Mouse (Mus musculus) cerebellum, postnatal 25 days (tissue): ENCODE results near the gene Spem2.
A peak's percentile ranks its signal among the peaks of the same experiment; 100 is the strongest.
"Not testable (repeated sequence)": the region's sequence is repeated elsewhere in the genome, so short reads cannot be mapped to it uniquely, and the experiment has no call there.

ENCODE experiments used
- DNase-seq, 2 experiments: peaks; one replicate each; pipeline ENCODE4 v3.0.0; 2021; ENCODE audit warnings: mixed read lengths in 2 of 2

The Spem2 gene

DNA sequence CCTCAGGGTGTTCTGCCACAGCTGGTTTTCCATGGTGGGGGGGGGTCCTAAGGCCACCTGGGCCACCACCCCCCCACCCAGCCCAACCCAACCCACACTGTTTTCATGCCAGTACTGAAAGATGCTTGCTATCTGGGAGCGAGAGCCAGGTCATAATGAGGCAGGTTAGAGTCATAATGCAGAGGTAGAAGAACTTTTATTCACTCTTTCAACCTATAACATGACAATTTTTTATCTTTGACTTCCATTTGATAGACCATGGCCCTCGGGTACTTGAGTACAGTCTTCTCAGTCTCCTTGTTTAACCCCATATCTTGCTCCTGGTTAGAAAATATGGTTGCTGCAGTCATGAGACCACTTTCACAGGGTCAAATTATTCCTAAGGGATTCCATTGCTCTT is at the start of gene Spem2:
Gene Spem2 (minus strand): TSS at position 101 of the 400 bp plus-strand sequence.
- no peak for DNase-seq

DNA sequence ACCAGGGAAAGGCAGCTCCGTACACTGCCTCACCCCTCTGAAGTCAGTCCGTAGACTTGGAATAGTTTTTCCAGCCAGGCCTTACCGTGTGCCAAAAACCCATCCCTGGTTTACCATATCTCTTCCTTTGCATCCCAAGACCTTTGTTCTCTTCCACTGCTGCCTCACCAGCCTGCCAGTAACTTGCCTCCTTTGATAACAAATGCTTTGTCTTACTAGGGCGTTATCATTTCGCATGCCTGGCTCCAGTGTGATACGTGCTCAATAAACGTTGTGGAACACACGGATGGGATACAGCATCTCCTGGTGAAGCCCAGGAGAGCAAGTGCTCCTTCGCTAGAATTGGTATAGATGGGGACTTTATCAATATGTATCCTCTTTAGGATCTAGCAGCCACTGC is 49.1 kb upstream of the Spem2 start:
- no peak for DNase-seq

- DNase-seq = no peak
These were observed 47.3 kb upstream of the Spem2 start for GRCm38 (mm10) chr11:69865561-69865960.

- no peak for DNase-seq
These were observed 46.0 kb upstream of the Spem2 start for GRCm38 (mm10) chr11:69864138-69864860.

GRCm38 (mm10) chr11:69863729-69864128 is 45.5 kb upstream of the Spem2 start:
- not testable (repeated sequence) for DNase-seq

- DNase-seq = no peak
These were observed 40.1 kb upstream of the Spem2 start, which contains the start of gene Tnk1 for GRCm38 (mm10) chr11:69858113-69858998. Tnk1 (minus strand) TSS chr11:69858730.

- DNase-seq = peak; percentile 56 to 74
These were observed 37.1 kb upstream of the Spem2 start for GRCm38 (mm10) chr11:69855347-69855746.

DNA sequence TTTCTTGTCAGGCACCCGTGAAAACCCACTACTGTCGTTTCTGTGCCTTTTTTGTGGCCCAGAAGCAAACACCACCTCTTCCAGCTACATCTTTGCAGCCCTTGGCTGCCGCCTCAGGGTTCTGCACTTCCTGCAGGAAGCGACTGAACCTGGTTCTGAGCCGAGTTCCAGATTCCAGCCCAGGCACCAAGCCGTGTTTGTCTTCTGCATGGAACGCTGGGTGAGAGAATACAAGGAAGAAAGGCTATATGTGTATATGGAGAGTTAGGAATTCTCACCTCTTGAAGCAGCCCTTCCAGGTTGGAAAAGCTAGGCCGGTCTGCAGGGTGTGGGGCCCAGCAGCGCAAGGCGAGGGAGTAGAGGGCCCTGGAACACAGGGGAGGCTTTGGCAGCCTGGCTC is 36.4 kb upstream of the Spem2 start:
- no peak for DNase-seq

GRCm38 (mm10) chr11:69853994-69854393 is 35.7 kb upstream of the Spem2 start:
- DNase-seq = peak in 1 of 2 experiments; percentile 15

DNA sequence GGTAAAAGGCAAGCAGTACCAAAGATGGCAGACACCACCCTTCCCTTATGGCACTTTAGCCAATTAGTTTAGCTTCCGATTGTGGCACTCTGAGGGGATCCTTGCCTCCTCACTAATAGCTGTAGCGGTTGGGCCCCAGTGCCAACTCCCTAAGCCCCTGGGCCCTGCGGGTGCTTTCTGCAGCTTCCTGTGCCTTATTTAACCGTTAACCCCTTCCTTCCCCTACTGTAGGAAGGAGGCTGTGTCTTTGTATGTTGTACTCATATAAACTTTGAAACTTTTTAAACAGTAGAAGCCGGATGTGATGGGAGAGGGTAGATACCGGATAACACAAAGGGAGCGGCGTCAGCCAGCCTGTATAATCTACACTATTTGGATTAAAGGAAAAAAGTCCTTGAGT is 32.5 kb upstream of the Spem2 start:
- no peak for DNase-seq

GRCm38 (mm10) chr11:69849884-69850283 is 31.6 kb upstream of the Spem2 start:
- no peak for DNase-seq

GRCm38 (mm10) chr11:69849128-69849527 is 30.9 kb upstream of the Spem2 start:
- DNase-seq = no peak

- DNase-seq = peak; percentile 75 to 83
These were observed 29.8 kb upstream of the Spem2 start for GRCm38 (mm10) chr11:69848021-69848420.

DNA sequence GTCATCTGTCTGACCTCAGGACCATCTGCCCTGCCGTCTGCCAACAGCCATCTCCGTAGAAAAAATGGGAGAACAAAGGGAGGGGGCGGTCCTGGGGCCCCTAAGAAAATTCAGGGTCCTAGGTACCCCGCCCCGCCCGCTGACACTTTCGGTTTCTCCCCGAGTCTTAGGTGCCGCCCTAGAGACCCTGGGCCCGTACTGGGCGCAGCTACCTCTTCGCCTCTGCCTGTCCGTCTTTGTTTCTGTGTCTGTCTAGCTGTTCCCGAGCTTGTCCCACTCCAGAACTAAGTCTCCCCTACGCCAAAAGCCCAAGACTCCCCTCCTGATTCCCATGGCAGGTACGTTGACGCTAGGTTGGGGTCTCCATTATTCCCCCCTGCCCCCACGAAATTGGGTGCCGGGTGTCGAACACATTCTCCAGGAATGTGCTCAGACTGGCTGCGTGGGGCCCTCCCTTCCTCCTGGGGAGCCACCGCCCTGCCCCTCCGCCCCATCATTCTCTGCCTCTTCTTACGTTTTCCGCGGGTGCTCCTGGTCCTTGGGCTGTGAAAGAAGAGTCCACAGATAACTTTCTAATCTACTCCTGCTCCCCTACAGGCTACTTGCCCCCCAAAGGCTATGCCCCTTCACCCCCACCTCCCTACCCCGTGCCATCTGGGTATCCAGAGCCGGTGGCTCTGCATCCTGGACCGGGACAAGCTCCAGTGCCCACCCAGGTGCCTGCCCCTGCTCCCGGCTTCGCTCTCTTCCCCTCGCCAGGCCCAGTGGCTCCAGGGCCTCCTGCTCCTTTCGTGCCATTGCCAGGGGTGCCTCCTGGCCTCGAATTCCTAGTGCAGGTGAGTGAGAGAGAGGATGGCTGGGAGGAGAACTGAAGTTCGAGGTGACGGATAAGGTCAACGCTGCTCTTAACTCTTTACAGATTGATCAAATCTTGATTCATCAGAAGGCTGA is 28.7 kb upstream of the Spem2 start:
- no peak for DNase-seq

DNA sequence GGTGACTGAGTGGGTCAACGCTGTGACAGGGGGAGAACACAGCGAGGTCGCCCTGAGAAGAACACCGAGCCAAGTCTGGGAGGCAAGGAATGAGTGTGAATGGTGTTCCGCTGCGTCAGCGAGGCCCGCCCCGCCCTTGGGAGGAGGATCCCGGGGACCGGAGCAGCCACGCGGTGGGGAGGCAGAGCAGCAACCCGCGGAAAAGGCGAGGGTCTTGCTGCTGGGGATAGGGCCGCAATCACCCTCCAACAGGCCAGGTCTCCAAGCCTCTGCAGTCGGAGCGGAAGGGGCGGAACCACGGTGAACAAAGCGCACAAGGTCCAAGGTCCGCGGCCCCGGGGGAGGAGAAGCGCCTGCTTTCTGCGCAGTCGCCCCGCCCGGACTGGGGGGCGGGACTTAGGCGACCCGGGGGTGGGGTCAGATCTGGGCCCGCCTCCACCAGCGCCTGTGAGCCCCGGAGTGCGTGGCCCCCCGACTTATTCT is 28.0 kb upstream of the Spem2 start, which contains the start of gene Plscr3:
Gene Plscr3 (plus strand): TSS at position 179 of the 483 bp plus-strand sequence.
- DNase-seq = peak; percentile 92 to 95

GRCm38 (mm10) chr11:69838714-69839104 is 20.4 kb upstream of the Spem2 start:
- DNase-seq = no peak

DNA sequence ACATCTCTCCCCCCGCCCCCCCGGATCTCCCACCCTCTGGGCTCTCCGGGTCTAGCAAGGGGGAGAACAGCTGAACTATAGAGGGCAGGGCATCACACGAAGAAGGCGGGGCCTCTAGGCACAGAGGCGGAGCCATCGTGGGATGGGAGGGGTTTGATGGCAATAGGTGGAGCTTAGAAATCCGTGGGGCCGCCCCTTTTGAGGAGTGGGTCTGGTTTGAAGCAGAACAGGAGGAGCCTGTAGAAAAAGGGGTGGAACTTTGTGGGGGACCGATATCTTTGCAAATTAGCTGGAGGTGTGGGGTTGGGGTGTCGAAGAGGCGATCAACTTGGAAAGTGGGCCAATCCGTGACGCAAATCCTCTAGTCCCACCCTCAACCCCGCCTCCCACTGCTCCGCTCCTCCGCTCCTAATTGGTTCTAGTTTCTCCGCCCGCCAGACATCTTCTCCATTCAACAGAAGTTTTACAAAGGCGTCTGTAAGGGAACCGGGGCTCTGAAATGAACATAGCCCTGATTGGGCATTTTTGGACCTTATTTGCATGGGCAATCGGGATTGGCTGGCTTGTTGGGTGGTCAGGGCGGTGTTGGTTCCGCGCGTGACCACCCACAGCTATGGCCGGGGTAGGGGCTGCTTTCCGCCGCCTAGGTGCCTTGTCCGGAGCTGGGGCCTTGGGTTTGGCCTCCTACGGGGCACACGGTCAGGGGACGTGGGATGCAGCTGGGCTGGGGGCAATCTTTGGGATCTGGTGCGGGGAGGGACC is 19.9 kb upstream of the Spem2 start, which contains the start of gene Tmem256:
Gene Tmem256 (plus strand): TSS at position 563 of the 762 bp plus-strand sequence.
- DNase-seq = peak; percentile 95 to 96

GRCm38 (mm10) chr11:69837604-69837951 is 19.3 kb upstream of the Spem2 start, which contains the start of gene Nlgn2:
Nlgn2 (minus strand) TSS chr11:69837784.
- peak in 1 of 2 experiments; percentile 93 for DNase-seq

DNA sequence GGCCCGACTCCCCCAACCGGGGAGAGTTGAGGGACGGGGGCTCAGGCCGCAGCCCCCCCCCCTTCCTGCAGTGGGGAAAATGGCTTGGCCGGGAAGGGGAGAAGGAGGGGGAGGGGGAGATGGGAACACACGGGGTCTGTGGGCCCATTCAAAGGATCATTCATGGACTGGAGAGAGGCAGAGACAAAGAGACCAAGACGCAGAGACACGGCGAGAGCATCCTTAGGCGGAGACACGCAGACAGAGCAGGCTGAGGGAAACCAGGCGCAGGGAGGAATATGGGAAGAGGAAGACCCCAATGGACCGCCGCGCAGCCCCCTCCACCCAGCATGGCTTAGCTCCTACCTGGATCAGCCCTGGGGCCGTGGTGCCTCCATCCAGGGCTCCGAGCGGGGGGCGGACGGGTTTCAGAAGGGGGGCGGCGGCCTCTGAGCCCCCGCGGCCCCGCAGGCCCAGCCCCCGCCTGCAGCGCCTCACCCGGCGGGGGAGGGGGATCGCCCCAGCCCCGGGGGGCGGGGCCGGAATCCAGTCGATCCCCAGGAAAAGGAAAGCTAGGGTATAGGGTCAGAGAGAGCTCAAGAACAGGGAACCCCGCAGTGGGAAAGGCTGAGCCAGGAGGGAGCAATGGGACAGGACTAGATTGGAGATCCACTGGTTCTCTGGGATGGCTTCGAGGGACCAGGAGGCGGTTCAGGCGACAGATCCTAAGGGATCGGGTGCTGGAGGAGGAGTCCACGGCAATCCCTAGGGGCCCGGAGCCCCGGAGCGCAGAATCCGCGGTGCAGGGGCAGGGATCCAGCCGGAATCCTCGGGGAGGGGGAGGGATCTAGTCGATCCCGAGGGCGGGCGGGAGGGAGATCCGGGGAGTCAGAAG is 18.7 kb upstream of the Spem2 start:
- DNase-seq = peak in 1 of 2 experiments; percentile 71

DNA sequence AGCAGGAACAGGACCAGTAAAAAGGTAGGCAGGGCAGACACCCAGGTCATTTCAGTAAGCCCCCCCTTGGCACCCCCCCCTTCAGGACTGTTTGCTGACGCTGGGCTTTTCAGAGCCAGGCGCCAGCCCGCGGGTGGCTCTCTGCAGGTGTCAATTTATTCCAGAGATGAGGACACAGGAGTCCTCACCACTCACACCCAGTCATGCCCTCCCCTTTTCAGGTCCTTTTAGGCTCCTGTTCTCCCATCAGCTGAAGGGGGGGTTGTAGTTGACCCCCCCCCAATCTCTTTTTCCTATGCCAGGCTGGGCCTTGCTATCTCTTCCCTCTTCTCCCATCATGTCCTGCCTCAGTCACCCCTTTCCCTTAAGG is 17.7 kb upstream of the Spem2 start:
- DNase-seq = peak in 1 of 2 experiments; percentile 51
